Mouse (Mus musculus) CH12.LX (cell line): ENCODE measurements around the gene Ric8a.

ENCODE experiments used
- BHLHE40 ChIP-seq: IDR thresholded peaks from 2 replicates; pipeline ENCODE4 v1.6.1; 2011; ENCODE audit warnings: mild to moderate bottlenecking, low read depth, low read length, improper control_type of control experiment
- CTCF ChIP-seq, 2 experiments: IDR thresholded peaks in 1 of 2; conservative IDR thresholded peaks in 1 of 2; 2 replicates each; pipeline ENCODE4 v1.5.1; 2011 to 2012; ENCODE audit warnings: low read depth in 2 of 2, low read length in 2 of 2, improper control_type of control experiment in 1 of 2, inconsistent platforms in 1 of 2, mild to moderate bottlenecking in 1 of 2, moderate library complexity in 1 of 2
- EP300 ChIP-seq: IDR thresholded peaks from 2 replicates; pipeline ENCODE4 v1.6.1; 2011; ENCODE audit warnings: low read length, improper control_type of control experiment
- GABPA ChIP-seq: IDR thresholded peaks from 2 replicates; pipeline ENCODE4 v1.6.1; 2012; ENCODE audit warnings: low read depth, low read length, improper control_type of control experiment, inconsistent platforms; ENCODE audit not compliant: insufficient replicate concordance
- MAX ChIP-seq: IDR thresholded peaks from 2 replicates; pipeline ENCODE4 v1.6.1; 2011; ENCODE audit warnings: low read length, improper control_type of control experiment
- MEF2A ChIP-seq: IDR thresholded peaks from 2 replicates; pipeline ENCODE4 v1.6.1; 2014; ENCODE audit warnings: low read depth, mild to moderate bottlenecking, inconsistent platforms, low read length, improper control_type of control experiment, borderline replicate concordance
- MYC ChIP-seq: IDR thresholded peaks from 2 replicates; pipeline ENCODE4 v1.6.1; 2011; ENCODE audit warnings: low read depth, mild to moderate bottlenecking, improper control_type of control experiment, low read length
- RAD21 ChIP-seq: IDR thresholded peaks from 2 replicates; pipeline ENCODE4 v1.6.1; 2011; ENCODE audit warnings: low read depth, mild to moderate bottlenecking, low read length, improper control_type of control experiment, moderate library complexity
- UBTF ChIP-seq: IDR thresholded peaks from 2 replicates; pipeline ENCODE4 v1.6.1; 2012; ENCODE audit warnings: low read depth, mild to moderate bottlenecking, inconsistent platforms, low read length, improper control_type of control experiment, moderate library complexity
- USF1 ChIP-seq: IDR thresholded peaks from 2 replicates; pipeline ENCODE4 v1.6.1; 2014; ENCODE audit warnings: low read depth, mild to moderate bottlenecking, inconsistent platforms, low read length, improper control_type of control experiment
- ZC3H11A ChIP-seq: IDR thresholded peaks from 2 replicates; pipeline ENCODE4 v1.6.1; 2012; ENCODE audit warnings: low read depth, mild to moderate bottlenecking, inconsistent platforms, low read length, improper control_type of control experiment

- no peak for TF ChIP-seq UBTF
- no peak for TF ChIP-seq GABPA
- TF ChIP-seq MAX: no peak
- TF ChIP-seq MEF2A: no peak
- TF ChIP-seq CTCF (conservative IDR thresholded peaks at IDR 0.05 in 1 of 2, IDR thresholded peaks at IDR 0.05 in 1 of 2; ENCODE audit: low read depth in 2 of 2, low read length in 2 of 2): no peak
- TF ChIP-seq BHLHE40: no peak
- TF ChIP-seq USF1: no peak
- no peak for TF ChIP-seq ZC3H11A
- TF ChIP-seq MYC: no peak
- no peak for TF ChIP-seq EP300
- TF ChIP-seq RAD21: no peak
These were observed 10.1 kb upstream of the Ric8a start for GRCm38 (mm10) chr7:140846676-140847075.
